Mouse (Mus musculus): Measurements from ENCODE around the gene Etl4.

The Etl4 gene

GRCm38 (mm10) chr2:20753282-20754110 lies 843.9 kb downstream of the Etl4 start:
- DNase-seq (ENCODE audit: low read depth in 2 of 2, low spot score in 2 of 2): no peak

GRCm38 (mm10) chr2:20756964-20757363 lies 847.4 kb downstream of the Etl4 start:
- no peak for DNase-seq (ENCODE audit: low read depth in 2 of 2, low spot score in 2 of 2)

GRCm38 (mm10) chr2:20759045-20759662 lies 849.6 kb downstream of the Etl4 start:
- DNase-seq (ENCODE audit: low read depth in 2 of 2, low spot score in 2 of 2): no peak

- no peak for DNase-seq (ENCODE audit: low read depth in 2 of 2, low spot score in 2 of 2)
Observed at GRCm38 (mm10) chr2:20761320-20761719, 851.7 kb downstream of the Etl4 start.

- DNase-seq (ENCODE audit: low read depth in 2 of 2, low spot score in 2 of 2): no peak
Observed at GRCm38 (mm10) chr2:20761751-20762150, 852.2 kb downstream of the Etl4 start.

GRCm38 (mm10) chr2:20763511-20764212 lies 854.1 kb downstream of the Etl4 start:
- no peak for DNase-seq (ENCODE audit: low read depth in 2 of 2, low spot score in 2 of 2)

GRCm38 (mm10) chr2:20764566-20765090 lies 855.0 kb downstream of the Etl4 start:
- DNase-seq (ENCODE audit: low read depth in 2 of 2, low spot score in 2 of 2): no peak

- DNase-seq (ENCODE audit: low read depth in 2 of 2, low spot score in 2 of 2): no peak
Observed at GRCm38 (mm10) chr2:20768681-20769080, 859.1 kb downstream of the Etl4 start.

- no peak for DNase-seq (ENCODE audit: low read depth in 2 of 2, low spot score in 2 of 2)
Observed at GRCm38 (mm10) chr2:20770171-20770570, 860.6 kb downstream of the Etl4 start.

GRCm38 (mm10) chr2:20774462-20774861 lies 864.9 kb downstream of the Etl4 start:
- no peak for DNase-seq (ENCODE audit: low read depth in 2 of 2, low spot score in 2 of 2)

- no peak for DNase-seq (ENCODE audit: low read depth in 2 of 2, low spot score in 2 of 2)
Observed at GRCm38 (mm10) chr2:20776171-20776704, 866.7 kb downstream of the Etl4 start.

- DNase-seq (ENCODE audit: low read depth in 2 of 2, low spot score in 2 of 2): no peak
Observed at GRCm38 (mm10) chr2:20777931-20778330, 868.4 kb downstream of the Etl4 start.

- no peak for DNase-seq (ENCODE audit: low read depth in 2 of 2, low spot score in 2 of 2)
Observed at GRCm38 (mm10) chr2:20779484-20780381, 870.2 kb downstream of the Etl4 start.

- no peak for DNase-seq (ENCODE audit: low read depth in 2 of 2, low spot score in 2 of 2)
Observed at GRCm38 (mm10) chr2:20801236-20801890, 891.8 kb downstream of the Etl4 start.

- DNase-seq (ENCODE audit: low read depth in 2 of 2, low spot score in 2 of 2): no peak
Observed at GRCm38 (mm10) chr2:20811506-20811905, 901.9 kb downstream of the Etl4 start.

- DNase-seq (ENCODE audit: low read depth in 2 of 2, low spot score in 2 of 2): no peak
Observed at GRCm38 (mm10) chr2:20813986-20814385, 904.4 kb downstream of the Etl4 start.

GRCm38 (mm10) chr2:20818226-20818625 lies 908.6 kb downstream of the Etl4 start:
- no peak for DNase-seq (ENCODE audit: low read depth in 2 of 2, low spot score in 2 of 2)

- no peak for DNase-seq (ENCODE audit: low read depth in 2 of 2, low spot score in 2 of 2)
Observed at GRCm38 (mm10) chr2:20826258-20826657, 916.7 kb downstream of the Etl4 start.

- DNase-seq (ENCODE audit: low read depth in 2 of 2, low spot score in 2 of 2): no peak
Observed at GRCm38 (mm10) chr2:20830882-20831281, 921.3 kb downstream of the Etl4 start.
